Mouse (Mus musculus): ENCODE measurements around the gene Ccdc189.

GRCm38 (mm10) chr7:127588901-127589300 lies 506 bp upstream of the Ccdc189 start:
- TF ChIP-seq CTCF (IDR thresholded peaks at IDR 0.05; ENCODE audit: low read depth, low read length): no peak
- no peak for TF ChIP-seq POLR2A (IDR thresholded peaks at IDR 0.05; ENCODE audit: insufficient read depth, low read length)

Measured in ES-Bruce4 (cell line).